Mouse (Mus musculus) bone marrow, adult 2 months (tissue): ENCODE measurements around the gene Bloc1s5.

Experiments used
- CTCF ChIP-seq: fragments of 200-500 bp; IDR thresholded peaks from 2 replicates; pipeline ENCODE4 v1.5.1; 2011; ENCODE audit warnings: low read length, control low read depth; ENCODE audit not compliant: control insufficient read depth, insufficient read depth
- POLR2A ChIP-seq: fragments of 200-500 bp; IDR thresholded peaks from 2 replicates; pipeline ENCODE4 v1.6.1; 2011; ENCODE audit warnings: low read depth, mild to moderate bottlenecking, control low read depth, low read length, borderline replicate concordance; ENCODE audit not compliant: control insufficient read depth

DNA sequence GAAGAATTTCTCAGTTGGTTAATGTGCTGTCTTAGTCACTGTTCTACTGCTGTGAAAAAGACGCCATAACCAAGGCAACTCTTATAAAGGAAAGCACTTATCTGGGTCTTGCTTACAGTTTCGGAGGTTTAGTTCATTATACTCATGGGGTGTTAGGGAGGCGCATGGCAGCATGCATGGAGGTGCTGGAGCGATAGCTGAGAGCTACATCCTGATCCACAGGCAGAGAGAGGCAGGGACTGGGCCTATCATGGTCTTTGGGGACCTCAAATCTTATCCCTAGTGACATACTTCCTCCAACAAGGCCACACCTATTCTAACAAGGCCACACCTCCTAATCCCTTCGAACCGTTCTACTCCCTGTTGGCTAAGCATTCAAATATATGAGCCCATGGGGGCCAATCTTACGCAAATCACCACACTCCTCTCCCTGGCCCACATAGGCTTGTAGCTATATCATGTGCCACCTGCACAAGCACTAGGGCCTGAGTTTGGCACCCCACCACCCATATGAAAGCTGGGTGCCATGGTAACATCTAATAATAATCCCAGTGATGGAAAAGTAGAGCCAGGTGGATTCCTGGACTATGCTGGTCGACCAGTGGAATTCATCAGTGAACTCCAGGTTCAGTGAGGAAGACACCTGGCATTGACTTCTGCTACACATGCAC, 91.3 kb downstream of the Bloc1s5 start:
- no peak for TF ChIP-seq CTCF
- TF ChIP-seq POLR2A, result no peak
